Mouse (Mus musculus) WW6 (cell line): ENCODE results near the gene Fam217a.
"Not testable (repeated sequence)": the region's sequence is repeated elsewhere in the genome, so short reads cannot be mapped to it uniquely, and the experiment has no call there.

Experiments used
- DNase-seq: peaks from one replicate; pipeline ENCODE4 v3.0.0-alpha.2; 2013; ENCODE audit warnings: low read depth, low spot score

Fam217a gene

DNA sequence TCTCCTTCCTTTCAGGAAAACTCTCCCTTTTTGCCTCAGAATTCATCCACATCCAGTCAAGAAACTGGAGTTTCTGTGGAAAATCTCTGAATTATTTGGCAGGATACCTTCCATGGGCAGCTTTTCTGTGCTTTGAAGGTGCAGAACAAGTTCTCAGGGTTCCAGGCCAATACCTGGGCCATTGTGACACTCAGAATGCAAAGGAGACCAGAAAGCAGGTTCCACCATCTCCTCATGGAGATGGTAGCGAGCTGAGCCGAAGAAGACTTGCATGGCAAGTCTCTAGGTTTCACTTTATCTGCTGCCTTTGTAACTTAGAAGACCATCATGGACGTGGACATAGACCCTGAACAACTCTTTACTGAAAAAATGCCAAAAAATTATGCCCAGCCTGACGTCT lies at the start of gene Fam217a, which contains the start of gene 4933417A18Rik:
Gene Fam217a (minus strand): TSS at position 101 of the 400 bp plus-strand sequence.
Gene 4933417A18Rik (plus strand): TSS at position 200 of the 400 bp plus-strand sequence.
- no peak for DNase-seq

DNA sequence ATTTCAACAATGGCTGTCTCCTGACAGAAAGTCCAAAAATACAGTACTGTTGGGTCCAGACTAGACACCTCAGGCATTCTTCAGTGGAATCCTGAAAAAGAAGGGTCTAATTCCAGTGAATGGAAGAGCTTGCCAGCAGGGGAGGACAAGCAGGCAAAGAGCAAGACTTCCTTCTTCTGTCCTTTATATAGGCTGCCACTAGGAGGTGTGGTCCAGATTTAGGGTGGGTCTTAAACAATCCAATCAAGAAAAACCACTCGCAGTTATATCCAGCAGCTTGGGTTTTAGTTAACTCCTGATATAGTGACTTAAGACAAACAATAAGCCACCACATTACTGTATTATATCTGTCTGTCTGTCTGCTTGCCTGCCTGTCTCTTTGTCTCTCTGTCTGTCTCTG lies 49.7 kb upstream of the Fam217a start:
- no peak for DNase-seq

DNA sequence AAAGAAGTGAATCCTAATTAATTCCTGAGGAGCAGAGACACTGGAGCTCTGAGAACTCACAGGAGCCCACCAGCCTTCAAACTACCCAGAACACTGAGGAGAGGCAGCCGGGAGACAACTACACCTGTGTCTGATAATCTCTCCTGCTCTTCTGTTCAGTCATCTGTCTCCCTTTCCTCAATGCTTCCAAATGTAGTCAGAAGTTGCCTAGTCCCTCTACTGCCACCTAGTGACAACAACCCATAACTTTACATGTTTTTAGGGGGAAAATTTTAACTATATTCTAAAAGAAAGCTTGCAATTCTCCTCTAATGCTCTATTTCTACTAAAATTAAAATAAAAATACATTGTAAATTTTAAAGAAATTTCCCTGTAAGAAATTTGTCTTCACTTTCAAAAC lies 49.0 kb upstream of the Fam217a start:
- no peak for DNase-seq

DNA sequence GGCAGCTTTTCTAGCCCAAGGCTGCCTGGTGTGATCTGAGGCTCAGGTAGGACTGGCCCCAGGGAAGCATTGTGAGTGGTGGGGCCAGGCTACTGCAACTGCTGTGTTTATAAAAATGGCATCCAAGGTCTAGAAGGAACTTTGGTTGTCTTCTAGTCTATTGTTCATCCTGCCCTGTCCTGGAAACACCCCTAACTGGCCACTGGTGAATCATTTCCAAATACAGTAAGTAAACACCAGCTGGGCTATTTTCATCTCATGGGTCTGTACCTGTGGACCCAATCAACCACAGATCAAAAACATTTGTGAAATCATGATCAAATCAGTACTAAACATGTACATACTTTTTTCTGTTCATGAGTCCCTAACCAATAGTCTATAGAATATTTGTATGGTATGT lies 48.3 kb upstream of the Fam217a start:
- DNase-seq = not testable (repeated sequence)

DNA sequence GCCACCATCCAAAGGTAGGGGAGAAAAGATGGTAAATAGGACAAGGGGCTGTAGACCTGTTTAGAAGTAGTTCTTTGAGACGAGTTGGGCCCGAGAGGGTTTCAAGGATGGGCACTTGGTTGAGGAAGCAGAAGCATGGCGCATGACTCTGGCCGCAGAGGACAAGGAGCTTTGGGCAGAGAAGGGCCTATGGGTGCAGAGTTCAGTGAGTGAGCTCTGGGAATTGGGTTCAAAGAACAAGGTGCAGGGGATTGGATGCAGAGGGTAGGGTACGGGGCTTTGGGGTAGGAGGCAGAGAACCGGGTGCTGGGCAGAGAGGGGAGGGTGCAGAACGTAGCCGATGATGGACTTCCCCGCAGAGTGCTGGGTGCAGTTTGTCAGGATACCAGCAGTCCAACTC lies 41.5 kb upstream of the Fam217a start:
- not testable (repeated sequence) for DNase-seq

DNA sequence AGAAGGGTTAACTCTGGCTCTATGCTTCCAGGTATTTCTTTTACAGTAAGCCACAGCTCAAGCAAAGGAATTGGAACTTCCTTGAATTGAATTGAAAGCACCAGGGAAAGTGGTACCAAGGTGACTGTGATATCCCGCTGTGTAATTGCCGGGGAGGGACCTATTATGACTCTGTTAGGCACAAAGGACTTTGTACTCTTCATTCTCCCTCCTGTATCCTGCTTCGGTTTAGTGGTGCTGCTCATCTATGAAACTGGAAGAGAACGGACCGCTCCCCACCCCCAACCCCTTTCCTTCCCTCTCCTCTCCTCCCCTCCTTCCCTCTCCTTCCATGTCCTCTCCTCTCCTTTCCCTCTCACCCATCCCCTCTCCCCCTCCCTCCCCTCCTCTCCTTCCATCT lies 40.8 kb upstream of the Fam217a start:
- peak; percentile 22 for DNase-seq

DNA sequence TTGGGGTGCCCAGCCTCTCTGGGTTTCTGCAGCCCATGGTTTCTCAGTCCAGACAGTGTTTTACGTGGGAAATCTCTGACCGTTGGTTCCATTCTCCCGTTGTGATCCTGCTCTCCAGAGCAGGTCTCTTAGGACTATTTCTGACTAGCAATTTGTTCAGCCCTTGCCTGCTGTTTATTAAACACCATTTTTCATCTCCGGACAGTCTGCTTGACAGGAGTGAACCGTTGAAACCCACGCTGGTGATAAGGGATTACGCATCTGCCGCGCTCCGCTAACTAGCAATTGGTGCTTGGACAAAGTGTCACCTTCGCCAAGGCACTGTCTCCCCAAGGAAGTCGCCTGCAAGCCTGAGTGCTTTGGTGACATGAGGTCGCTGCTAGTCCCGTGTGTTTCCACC lies 40.3 kb upstream of the Fam217a start:
- DNase-seq = no peak

DNA sequence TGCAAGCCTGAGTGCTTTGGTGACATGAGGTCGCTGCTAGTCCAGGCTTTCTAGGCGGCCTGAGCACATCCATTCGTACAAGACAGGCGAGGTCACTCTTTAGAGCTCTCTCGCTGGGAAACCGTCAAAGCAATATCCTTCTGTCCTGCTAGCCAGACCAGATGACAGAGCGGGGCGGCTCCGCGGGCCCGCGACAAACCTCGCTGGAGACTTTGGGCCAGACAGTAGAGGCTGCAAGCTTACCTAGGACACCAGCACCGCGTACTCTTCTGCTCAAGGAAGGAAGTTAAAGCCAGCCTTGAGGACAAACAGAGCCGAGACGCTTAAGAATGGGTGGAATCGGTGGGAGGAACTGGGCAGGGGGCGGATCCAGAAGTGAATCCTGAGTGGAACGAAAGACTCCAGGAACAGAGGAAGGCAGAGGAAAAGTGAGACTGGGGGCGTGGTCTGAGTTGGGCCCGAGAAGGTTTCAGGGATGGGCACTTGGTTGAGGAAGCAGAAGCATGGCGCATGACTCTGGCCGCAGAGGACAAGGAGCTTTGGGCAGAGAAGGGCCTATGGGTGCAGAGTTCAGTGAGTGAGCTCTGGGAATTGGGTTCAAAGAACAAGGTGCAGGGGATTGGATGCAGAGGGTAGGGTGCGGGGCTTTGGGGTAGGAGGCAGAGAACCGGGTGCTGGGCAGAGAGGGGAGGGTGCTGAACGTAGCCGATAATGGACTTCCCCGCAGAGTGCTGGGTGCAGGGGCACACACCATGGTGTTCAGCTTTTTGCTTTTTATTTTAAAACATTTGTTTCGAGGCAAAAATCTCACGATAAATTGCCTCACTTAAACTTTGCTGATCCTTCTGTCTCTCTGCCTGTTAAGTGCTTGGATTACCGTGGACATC lies 39.6 kb upstream of the Fam217a start, which contains the start of gene Eci3:
Gene Eci3 (minus strand): TSS at position 300 of the 887 bp plus-strand sequence.
- no peak for DNase-seq

DNA sequence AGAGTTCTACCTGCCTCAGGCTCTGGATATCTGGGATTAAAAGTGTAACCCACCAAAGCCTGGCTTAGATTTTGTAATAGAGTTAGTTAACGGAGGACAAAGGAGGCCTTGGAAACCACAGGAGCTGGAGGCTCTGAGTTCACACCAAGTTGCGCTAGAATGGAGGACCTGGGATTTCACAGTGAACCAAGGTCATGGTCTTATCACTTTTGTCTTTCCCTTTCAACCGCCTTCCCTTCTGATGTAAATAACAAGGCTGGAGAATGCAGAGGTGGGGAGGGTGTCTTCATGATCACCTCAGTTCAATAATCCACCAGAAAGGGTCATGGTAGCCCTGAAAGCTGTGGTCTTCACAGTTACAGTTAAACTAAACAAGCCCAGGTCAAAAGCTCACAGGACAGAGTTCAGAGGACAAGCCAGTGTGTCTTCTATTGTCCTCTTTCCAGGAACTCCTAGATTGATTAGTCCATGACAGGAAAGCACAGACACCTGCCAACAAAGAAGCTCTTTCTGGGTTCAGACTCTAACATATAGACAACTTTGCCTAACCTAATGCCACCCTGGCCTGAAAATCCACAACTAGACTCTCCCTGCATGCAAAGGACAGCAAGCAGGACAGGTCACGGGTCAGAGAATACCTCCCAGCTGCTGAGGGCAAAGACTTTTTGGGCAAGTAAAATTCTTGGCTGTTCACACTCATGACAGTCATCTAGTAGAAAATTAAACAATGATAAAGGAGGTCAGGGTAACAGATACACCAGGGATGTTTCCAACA lies 37.1 kb upstream of the Fam217a start:
- no peak for DNase-seq

DNA sequence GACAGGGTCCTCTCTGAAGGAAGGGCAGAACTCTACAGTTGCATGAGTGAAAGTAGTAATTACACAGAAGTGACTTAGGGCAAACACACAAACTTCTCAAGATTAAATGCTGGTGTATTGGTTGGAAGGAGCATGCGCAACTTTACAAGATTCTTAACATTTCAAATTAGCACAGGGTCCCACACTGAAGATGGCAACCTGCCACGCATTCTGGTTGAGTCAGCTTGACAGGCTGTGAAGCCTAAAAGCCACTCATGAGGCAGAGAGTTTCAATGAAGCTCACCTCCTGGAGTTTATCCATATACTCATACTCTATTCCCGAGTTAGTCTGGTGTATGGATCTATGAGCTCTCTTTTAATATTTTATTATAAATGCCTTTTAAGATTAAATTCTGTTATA lies 34.0 kb upstream of the Fam217a start:
- DNase-seq = not testable (repeated sequence)

DNA sequence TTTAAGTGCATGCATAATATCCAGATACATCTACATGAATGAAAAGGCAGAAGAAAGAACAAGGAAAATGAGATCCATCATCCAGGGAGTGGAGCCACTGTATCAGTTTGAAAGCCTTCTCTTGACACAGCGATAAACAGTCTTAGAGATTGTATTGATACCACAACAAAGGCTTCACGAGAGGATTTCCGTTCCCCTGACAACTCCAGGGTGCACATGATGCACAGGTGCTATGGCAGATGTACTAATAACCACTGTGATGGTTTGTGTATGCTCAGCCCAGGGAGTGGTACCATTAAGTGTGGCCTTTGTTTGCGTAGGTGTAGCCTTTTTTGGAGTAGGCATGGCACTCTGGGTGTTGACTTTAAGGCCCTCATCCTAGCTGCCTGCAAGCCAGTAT lies 32.8 kb upstream of the Fam217a start:
- no peak for DNase-seq

DNA sequence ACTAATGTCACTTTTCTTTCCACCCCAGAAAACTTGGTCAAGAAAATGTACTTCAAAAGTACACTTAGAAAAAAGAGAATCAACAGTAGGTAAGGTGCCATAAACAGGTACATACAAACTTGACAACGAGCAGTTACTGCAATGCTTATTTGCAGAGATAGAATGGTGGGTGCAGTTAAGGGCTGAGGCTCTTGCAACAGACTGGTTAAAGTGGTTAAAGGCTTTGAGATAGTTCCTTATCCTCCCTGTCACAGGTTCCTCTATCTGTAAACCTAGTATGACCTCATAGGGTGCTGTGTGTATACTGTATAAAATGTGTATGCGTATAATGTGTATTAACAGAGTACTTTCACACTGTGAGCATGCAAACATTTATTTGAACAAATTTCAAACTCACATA lies 27.3 kb upstream of the Fam217a start:
- DNase-seq = not testable (repeated sequence)

DNA sequence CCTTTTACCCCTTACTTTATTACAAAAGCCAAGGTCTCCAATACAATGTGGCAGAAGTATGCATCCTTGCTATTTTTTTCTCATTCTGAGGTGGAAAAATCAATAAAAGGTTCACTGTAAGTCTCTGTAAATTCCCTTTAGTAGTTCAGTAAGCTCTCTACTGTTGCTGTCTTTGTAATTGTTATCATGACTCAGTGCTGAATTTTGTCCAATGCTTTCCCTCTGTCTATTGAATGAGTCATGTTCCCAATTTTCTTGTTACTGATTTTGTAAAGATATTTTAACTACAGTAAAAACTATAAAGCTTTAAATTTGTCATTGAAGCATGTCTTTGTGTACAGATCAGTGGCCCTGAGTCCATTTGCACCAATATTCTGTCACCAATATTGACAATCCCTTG lies 18.3 kb upstream of the Fam217a start:
- no peak for DNase-seq

DNA sequence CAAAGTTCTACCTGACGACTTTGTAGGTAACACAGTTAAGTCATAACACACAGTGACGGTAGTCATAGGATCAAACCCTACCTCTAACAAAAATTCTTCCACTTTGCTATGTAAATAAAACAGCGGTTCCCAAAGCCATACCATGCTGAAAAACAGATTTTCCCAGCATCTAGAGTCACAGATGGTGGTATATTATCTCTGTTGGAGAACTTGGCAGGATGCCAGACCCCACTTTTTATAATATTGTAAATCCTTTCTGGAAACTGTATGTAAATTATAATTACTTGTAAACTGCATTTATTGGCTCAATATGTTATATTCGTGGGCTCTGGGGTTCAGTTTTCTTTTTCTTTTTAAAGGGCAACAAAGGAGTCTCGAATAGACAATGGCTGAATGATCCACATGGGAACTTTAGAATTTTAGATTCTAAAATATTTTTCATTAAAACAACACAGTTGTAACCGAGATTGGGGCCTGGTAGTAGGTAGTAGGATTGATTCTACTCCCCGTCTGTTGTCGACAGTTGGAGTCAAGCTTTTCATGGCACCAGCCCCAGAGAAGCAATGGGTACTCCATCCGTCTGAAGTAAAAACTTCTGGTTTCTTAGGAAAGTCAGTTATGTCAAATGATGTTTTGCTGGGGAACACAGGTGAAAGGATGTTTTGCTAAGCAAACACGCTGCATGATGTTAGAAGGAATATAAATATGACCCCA lies 11.0 kb upstream of the Fam217a start:
- no peak for DNase-seq

DNA sequence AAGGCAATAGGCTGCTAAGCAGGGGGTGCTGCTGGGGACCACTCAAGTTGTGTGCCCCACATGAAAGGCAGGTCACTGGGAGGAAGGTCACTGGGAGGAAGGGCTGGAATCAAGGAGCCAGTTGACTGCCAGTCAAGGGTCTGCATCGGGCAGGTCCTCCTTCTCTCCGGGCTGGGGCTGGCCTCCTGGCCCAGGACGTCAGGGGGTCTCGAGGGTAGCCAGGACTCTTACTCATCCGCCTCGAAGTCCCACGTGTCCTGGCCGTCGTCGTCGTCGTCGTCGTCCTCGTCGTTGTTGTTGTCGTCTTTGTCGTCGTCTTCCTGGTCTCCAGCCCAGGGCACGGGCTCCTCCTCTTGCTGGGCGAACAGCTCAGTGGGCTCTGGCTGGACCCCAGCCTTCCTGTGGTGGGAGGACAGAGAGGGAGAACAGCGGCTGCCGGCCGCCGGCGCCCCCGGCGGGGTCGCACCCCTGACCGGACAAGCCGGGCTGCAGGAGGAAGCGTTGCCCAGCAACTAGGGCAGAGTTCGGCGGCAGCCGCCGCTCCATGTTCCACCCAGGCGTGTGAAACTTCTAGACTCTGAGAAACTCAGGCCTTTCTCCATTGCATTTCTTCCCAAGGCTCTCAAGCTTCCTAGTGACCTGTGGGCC lies 7.5 kb downstream of the Fam217a start:
- no peak for DNase-seq

DNA sequence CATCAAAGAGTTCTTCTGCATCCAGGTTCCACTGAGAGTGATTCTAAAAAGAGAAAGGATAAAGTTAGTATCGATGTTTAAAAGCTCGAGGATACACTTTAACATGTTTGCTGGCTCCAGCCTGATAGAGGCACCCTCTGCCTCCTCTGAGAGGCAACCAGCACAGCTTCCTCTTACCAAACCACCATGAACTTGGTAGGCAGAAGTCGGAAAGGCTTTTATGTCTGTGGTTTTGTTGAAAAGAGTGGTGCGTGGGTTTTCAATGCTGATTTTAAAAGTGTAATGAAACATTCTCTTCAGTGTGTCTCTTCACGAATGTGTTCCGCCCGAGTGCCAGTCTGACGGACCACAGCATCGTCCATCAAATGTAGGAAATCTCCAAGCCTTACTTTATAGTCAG lies 9.5 kb downstream of the Fam217a start:
- DNase-seq = no peak

DNA sequence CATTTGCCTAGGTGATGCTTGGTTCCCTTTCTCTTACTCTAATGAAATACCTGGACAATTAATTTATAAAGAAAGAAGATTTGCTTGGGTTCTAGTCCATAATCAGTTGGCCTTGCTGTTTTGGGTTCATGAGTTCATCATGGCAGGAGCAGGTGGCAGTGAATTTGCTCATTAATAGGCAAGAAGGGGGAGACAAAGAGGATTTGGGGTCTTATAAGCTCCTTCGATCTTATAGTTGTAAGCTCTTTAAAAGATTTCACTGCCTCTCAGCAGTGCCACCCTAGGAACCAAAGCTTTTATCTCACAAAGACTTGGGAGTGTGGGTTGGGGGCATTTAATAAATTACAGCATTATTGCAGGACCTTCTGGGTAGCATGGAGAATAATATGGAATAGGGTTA lies 31.2 kb downstream of the Fam217a start:
- DNase-seq = no peak

DNA sequence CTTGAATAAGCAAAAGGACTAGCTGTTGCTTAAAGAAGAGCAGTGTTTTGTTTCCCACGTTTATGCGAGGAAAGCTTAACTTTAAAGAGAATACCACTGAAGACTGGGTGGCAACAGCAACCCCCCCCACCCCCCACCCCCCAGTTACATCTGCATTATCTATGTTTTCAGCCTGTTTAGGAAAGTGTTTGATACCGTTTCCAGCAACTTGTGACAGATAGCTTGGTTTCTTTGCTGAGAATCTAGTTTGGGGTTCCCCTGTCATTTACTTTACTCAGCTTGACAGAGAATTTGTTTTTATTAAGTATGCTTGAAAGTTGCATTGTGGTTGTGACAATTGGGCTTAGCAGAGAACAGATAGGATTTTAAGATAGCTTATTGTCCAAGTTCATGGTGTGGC lies 47.6 kb downstream of the Fam217a start:
- DNase-seq = no peak

DNA sequence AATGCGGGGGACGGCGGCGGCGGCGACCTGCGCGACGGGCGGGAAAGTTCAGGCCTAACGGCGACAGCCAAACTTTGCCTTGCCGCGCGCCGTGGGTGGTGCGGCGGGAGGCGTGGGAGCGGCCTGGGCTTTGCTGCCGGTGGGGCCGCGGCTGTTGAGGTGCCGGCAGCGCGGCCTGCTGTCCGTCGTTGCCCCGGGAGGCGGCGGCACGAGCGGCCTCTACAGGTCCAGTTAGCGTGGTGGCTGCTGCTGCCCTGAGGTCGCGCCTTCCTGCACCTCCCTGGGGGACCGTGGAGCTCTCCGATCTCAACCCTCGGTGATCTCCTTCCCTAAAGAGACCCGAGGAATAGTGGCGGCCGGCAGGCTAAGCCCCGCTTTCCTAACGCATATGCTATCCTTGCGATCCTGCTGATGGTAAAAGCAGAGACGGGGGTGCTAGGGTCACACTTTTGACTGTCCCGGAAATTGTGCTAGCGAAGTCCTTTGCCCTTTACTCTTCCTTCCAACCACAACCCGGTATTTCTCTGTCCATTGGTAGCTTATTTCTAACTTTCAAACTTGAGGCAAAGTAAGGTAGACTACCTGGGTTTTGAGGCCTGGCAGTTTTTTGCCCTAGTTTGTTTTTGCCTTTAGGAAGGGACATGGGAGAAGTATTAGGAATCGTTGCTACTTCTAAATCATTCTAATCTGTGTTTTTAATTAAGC lies 48.2 kb downstream of the Fam217a start:
- no peak for DNase-seq

DNA sequence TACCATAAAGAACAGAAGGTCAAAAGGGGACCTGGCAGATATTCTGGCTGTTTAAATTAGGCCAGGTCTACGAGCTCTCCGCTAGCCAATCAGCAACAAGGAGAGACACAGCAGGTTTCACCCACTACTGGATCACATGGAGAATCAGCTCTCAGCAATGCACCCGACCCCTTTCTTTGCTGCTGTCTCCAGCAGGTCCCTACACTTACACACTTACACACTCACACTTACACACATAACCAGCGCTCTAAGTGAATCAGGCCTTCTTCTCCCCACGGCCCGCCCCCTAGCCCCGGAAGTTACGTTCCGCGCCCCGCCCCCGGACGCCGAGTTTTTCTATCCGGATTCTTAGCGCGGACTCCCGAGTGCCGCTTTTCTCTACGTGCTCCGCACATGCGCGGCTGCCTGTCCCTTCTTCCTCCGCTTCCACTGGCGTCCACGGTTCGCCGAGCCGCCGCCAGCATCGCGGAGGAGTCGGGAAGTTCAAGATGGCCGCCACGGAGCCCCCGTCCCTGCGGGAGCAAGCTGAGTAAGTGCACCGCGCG lies 48.9 kb downstream of the Fam217a start, which contains the start of gene Prpf4b:
Gene Prpf4b (plus strand): TSS at position 137 of the 545 bp plus-strand sequence.
- peak; percentile 64 for DNase-seq
